Mouse (Mus musculus) neural tube, embryonic 13.5 days (tissue): ENCODE results near the gene Fpgs. TPM values are rescaled to one million over a fixed set of nuclear protein-coding genes. Genes with fewer than 3 reads are reported as not detected.

Experiments used
- ATAC-seq: fragments of 200-750 bp; cut with Nextera tagmentation; 2 replicates; pipeline ENCODE4 v1.8.0; 2017; ENCODE audit warnings: low read depth, mild to moderate bottlenecking, moderate TSS enrichment, moderate library complexity
- H3K27ac ChIP-seq: fragments of 300-500 bp; sonication (generic); replicated peaks from 2 replicates; pipeline ENCODE4 v1.5.1; 2015; ENCODE audit warnings: moderate library complexity, mild to moderate bottlenecking, inconsistent platforms
- H3K27me3 ChIP-seq: fragments of 300-500 bp; sonication (generic); 2 replicates; pipeline ENCODE4 v1.6.1; 2015; ENCODE audit warnings: mild to moderate bottlenecking, inconsistent platforms
- H3K36me3 ChIP-seq: fragments of 300-500 bp; sonication (generic); 2 replicates; pipeline ENCODE4 v1.6.1; 2015; ENCODE audit warnings: mild to moderate bottlenecking, inconsistent platforms
- H3K4me1 ChIP-seq: fragments of 300-500 bp; sonication (generic); replicated peaks from 2 replicates; pipeline ENCODE4 v1.6.1; 2015; ENCODE audit warnings: inconsistent platforms
- H3K4me2 ChIP-seq: fragments of 300-500 bp; sonication (generic); 2 replicates; pipeline ENCODE4 v1.6.1; 2015; ENCODE audit warnings: inconsistent platforms, mild to moderate bottlenecking, moderate library complexity
- H3K4me3 ChIP-seq: fragments of 300-500 bp; sonication (generic); 2 replicates; pipeline ENCODE4 v1.5.1; 2015; ENCODE audit warnings: mild to moderate bottlenecking, inconsistent platforms
- H3K9ac ChIP-seq: fragments of 300-500 bp; sonication (generic); 2 replicates; pipeline ENCODE4 v1.6.1; 2015; ENCODE audit warnings: moderate library complexity, mild to moderate bottlenecking, inconsistent platforms
- H3K9me3 ChIP-seq: fragments of 300-500 bp; sonication (generic); 2 replicates; pipeline ENCODE4 v1.6.1; 2016; ENCODE audit warnings: inconsistent platforms
- WGBS: fragments of 180-500 bp; shearing (Covaris S2); methylation state at CpG from one replicate; pipeline ENCODE4 v1.1.7; 2015; 5-methylcytosine and 5-hydroxymethylcytosine counted together
- microRNA counts: library from miRNA; unstranded; fragments of <30 nt; microRNA quantifications from one replicate; lab custom pipeline; 2016
- microRNA-seq: library from miRNA; unstranded; fragments of <30 nt; microRNA quantifications from one replicate; pipeline ENCODE4, GENCODE M21; 2016
- polyA plus RNA-seq: library from polyadenylated mRNA; unstranded; fragments of >200 nt; fragmentation: Nextera tagmentation; extraction: Ambion mirVana; gene quantifications from 2 replicates; pipeline ENCODE4 v1.2.1, GENCODE M21; 2015

Fpgs gene
- polyA plus RNA-seq, 1 experiment from 2014 or later: 14.7 TPM

- Histone ChIP-seq H3K4me1 (peaks cover 11% of the 10 kb centered on the region), H3K4me3 (no peak overlapping the region), H3K9ac (no peak overlapping the region), H3K4me2 (no peak overlapping the region), H3K9me3 (no peaks in the 10 kb centered on the region), H3K27me3 (no peaks in the 10 kb centered on the region), H3K27ac (no peak overlapping the region), H3K36me3 (no peaks in the 10 kb centered on the region)
- 83% methylated on average over 1 of the region's 1 CpGs for WGBS
- ATAC-seq: no peak
Measured at GRCm38 (mm10) chr2:32639632-32640031, 64.3 kb downstream of the Fpgs start.

- 0 out of 2 replicates have a peak overlapping the region, but pooled peaks have one; percentile 23 for H3K27ac ChIP-seq
- 31% methylated on average over 11 of the region's 11 CpGs for WGBS
- 0 out of 2 replicates have a peak, but pooled peaks have one; percentile 29 for ATAC-seq
Measured at GRCm38 (mm10) chr2:32637778-32638281, 66.1 kb downstream of the Fpgs start.

GRCm38 (mm10) chr2:32636617-32637016 lies 67.3 kb downstream of the Fpgs start:
- 88% methylated on average over 7 of the region's 7 CpGs for WGBS
- Histone ChIP-seq H3K27ac (no peak overlapping the region), H3K9ac (no peak overlapping the region), H3K4me3 (no peak overlapping the region), H3K4me1 (peaks cover 14% of the 10 kb centered on the region), H3K36me3 (peaks cover 3% of the 10 kb centered on the region; the same call in 1 of the 2 replicates), H3K27me3 (no peaks in the 10 kb centered on the region), H3K4me2 (no peak overlapping the region), H3K9me3 (no peaks in the 10 kb centered on the region)
- ATAC-seq: no peak

More at GRCm38 (mm10) chr2:32637778-32638281, 66.1 kb downstream of the Fpgs start:
- no peak overlapping the region for H3K4me2 ChIP-seq
- H3K9ac ChIP-seq: 0 out of 2 replicates have a peak overlapping the region, but pooled peaks have one; percentile 45
- peaks cover 3% of the 10 kb centered on the region; the same call in 1 of the 2 replicates for H3K36me3 ChIP-seq
- peaks cover 14% of the 10 kb centered on the region for H3K4me1 ChIP-seq
- H3K27me3 ChIP-seq: no peaks in the 10 kb centered on the region
- H3K4me3 ChIP-seq: no peak overlapping the region
- no peaks in the 10 kb centered on the region for H3K9me3 ChIP-seq

- Histone ChIP-seq H3K9me3 (no peaks in the 10 kb centered on the region), H3K27me3 (no peaks in the 10 kb centered on the region), H3K27ac (no peak overlapping the region), H3K36me3 (peaks cover 3% of the 10 kb centered on the region; the same call in 1 of the 2 replicates), H3K9ac (peak overlapping the region; percentile 12; the same call in 1 of the 2 replicates), H3K4me3 (no peak overlapping the region), H3K4me2 (no peak overlapping the region), H3K4me1 (peaks cover 20% of the 10 kb centered on the region)
- ATAC-seq: no peak
- WGBS: 87% methylated on average over 10 of the region's 10 CpGs
Measured at GRCm38 (mm10) chr2:32634277-32635105, 69.5 kb downstream of the Fpgs start.

GRCm38 (mm10) chr2:32633660-32634059 lies 70.3 kb downstream of the Fpgs start:
- Histone ChIP-seq H3K4me1 (peaks cover 28% of the 10 kb centered on the region), H3K9me3 (no peaks in the 10 kb centered on the region), H3K27ac (no peak overlapping the region), H3K9ac (peak overlapping the region; percentile 31; the same call in 1 of the 2 replicates), H3K27me3 (no peaks in the 10 kb centered on the region), H3K36me3 (peaks cover 3% of the 10 kb centered on the region; the same call in 1 of the 2 replicates), H3K4me2 (no peak overlapping the region), H3K4me3 (no peak overlapping the region)
- ATAC-seq: no peak
- WGBS: 71% methylated on average over 5 of the region's 5 CpGs

MicroRNAs encoded within 50 kb of the gene (microRNA counts, 519-probe panel; counts per million panel counts)
- microRNA mmu-miR-1954 (lab: Ali Mortazavi, UCI): not detected
- microRNA mmu-miR-2861 (lab: Ali Mortazavi, UCI): not detected

Small RNAs within 50 kb of the gene (microRNA-seq; reads per million reads assigned to microRNA genes)
- gene Gm47291 (not detected), gene Mir1954 (not detected), gene Mir2861 (not detected), gene Mir3960 (not detected), gene Mir8093 (not detected)

Other genes with a start within 250 kb of the Fpgs start
- 7.9 and 9.1 TPM in 2 replicates for gene Fam102a, start 168.8 kb downstream of the Fpgs start, polyA plus RNA-seq
- 128 and 143 TPM in 2 replicates for gene Dpm2, start 133.3 kb downstream of the Fpgs start, polyA plus RNA-seq
- gene Pip5kl1, start 129.3 kb downstream of the Fpgs start, polyA plus RNA-seq: 9.2 and 9.4 TPM in 2 replicates
- 0.50 and 0.71 TPM in 2 replicates for gene 9430097D07Rik, start 128.5 kb downstream of the Fpgs start, polyA plus RNA-seq
- gene St6galnac4, start 117.0 kb downstream of the Fpgs start, polyA plus RNA-seq: 25.3 and 25.9 TPM in 2 replicates
- gene St6galnac6, start 104.4 kb downstream of the Fpgs start, polyA plus RNA-seq: 9.4 and 11.0 TPM in 2 replicates
- gene Ak1, start 82.4 kb downstream of the Fpgs start, polyA plus RNA-seq: 74.2 and 75.4 TPM in 2 replicates
- gene Eng, start 57.5 kb downstream of the Fpgs start, polyA plus RNA-seq: 28.4 and 31.5 TPM in 2 replicates
- 72.2 and 74.6 TPM in 2 replicates for gene Cdk9, start 8.9 kb upstream of the Fpgs start, polyA plus RNA-seq
- gene Sh2d3c, start 16.9 kb upstream of the Fpgs start, polyA plus RNA-seq: 42.5 and 51.4 TPM in 2 replicates
- 3.2 and 4.0 TPM in 2 replicates for gene 6330409D20Rik, start 36.9 kb upstream of the Fpgs start, polyA plus RNA-seq
- 53.2 and 55.8 TPM in 2 replicates for gene Tor2a, start 53.1 kb upstream of the Fpgs start, polyA plus RNA-seq
- 0.24 and 0.26 TPM in 2 replicates for gene Ttc16, start 71.5 kb upstream of the Fpgs start, polyA plus RNA-seq
- gene Ptrh1, start 71.6 kb upstream of the Fpgs start, polyA plus RNA-seq: 5.5 and 6.6 TPM in 2 replicates
- 0.84 and 1.3 TPM in 2 replicates for gene Cfap157, start 80.3 kb upstream of the Fpgs start, polyA plus RNA-seq
- 192 and 198 TPM in 2 replicates for gene Stxbp1, start 143.1 kb upstream of the Fpgs start, polyA plus RNA-seq
- gene Fam129b, start 172.0 kb upstream of the Fpgs start, polyA plus RNA-seq: 35.9 and 37.3 TPM in 2 replicates